Mouse (Mus musculus) c-Kit-positive CD71-positive TER-119-positive erythroid progenitor cells, embryonic 14.5 days (primary cell): ENCODE data around the gene Uts2r.
A peak's percentile ranks its signal among the peaks of the same experiment; 100 is the strongest.

Source experiments
- DNase-seq: peaks from one replicate; pipeline ENCODE4 v3.0.0-alpha.2; 2013; ENCODE audit warnings: low spot score

Gene Uts2r

DNA sequence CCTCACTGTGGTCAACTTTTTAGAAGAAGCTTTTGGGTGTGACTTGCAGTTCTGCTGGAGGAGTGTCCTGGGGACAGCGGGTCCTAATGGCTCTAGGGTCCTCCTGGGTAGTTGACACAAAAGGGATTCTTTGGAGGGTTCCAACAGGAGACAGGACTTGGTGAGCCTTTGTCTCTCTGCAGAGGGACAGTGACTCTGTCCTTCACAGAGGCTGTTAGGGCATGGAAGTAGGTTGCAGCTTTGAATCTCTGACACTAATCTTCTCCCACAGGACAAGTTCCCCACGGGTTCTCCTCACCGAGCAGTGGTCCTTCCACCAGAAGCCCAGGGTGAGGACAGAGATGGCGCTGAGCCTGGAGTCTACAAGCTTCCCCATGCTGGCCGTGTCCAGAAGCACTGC, at the start of gene Uts2r:
Gene Uts2r, plus strand, starts transcription at position 301 of the 400 bp plus-strand sequence.
- no peak for DNase-seq

DNA sequence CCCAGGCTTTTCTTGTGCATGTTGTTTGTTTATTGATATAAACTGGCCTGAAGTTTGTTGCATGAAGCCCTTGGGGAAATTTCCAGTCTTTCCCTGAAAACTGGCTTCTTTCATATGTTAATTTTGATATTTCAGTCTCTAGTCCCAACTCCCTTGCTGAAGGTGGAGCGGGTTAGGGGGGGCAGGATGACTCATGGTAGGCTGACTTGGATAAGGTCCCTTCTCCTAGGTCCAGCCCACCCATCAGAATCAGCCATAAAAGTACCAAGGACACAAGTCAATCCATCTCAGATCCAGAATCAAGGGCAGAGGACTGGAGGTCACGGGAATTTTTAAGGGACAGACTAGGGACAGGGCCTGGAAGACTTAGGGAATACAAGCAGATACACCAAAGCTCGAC, 49.0 kb upstream of the Uts2r start:
- DNase-seq, result no peak

DNA sequence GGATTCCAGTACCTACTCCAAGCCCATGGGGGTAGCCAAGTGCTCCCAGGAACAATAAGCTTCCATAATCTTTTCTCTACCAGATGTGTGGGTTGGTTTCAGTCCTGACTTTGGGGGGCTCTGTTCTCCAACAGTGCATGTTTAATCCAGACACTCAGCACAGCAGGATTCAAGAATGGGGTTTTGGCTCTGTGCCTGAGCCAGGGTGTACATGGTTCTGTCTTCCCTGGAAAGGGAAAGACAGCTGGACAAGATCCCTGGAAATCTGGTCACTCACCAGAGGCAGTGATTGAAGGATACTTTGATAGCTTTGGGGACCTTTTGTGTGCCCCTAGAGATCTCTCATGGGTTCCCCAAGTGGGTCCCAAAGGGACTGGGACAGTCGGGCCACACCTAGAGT, 48.5 kb upstream of the Uts2r start:
- DNase-seq, result no peak

DNA sequence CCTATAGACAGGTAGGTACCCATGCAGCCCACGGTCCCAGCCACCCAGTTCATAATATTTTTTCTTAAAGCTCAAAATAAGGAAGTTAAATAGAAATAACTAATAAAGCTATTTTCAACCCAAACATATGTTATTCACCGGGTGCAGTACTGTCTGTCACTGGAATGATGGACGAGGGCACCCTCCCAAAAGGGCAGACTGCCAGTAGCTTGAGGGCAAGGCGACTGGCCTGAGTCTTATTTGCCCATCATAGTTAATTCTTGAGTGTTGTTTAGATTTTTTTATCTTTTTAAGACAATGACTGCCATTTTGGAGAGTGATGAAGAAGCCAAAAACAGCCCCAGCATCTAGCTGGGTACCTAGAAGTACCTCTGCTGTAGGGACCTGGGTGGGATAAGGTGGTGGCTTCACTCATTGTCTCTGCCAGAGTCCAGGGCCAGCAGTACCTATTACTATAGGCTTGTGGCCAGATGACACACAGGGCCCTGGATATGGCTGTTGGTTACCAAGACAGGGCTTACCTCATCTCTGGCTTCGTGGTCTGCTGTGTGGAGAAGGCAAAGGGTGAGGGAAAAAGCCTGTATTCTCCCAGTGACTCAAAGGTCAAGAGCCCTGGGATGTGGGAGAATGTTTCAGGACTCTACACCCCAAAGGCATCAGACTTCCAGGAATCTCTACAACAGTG, 47.8 kb upstream of the Uts2r start:
- DNase-seq, result no peak

DNA sequence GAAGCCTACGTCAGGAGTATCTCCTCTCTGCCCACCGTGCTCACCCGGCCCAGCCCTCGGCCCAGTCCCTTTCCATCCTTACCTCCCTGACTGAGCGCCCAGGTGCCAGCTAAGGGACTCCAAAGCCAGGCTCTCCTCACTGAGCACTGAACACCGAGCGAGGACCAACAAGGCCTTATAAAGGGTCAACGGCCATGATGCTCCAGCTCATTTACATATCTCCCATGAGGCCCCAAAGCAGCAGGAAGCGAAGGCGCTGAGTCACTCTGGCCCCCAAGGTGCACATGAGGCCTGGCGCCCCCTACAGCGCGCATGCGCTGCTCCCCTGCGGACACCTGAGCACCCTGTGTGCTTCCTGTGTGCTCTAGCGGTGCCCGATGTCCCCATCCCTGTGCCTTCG, 42.0 kb upstream of the Uts2r start:
- no peak for DNase-seq

DNA sequence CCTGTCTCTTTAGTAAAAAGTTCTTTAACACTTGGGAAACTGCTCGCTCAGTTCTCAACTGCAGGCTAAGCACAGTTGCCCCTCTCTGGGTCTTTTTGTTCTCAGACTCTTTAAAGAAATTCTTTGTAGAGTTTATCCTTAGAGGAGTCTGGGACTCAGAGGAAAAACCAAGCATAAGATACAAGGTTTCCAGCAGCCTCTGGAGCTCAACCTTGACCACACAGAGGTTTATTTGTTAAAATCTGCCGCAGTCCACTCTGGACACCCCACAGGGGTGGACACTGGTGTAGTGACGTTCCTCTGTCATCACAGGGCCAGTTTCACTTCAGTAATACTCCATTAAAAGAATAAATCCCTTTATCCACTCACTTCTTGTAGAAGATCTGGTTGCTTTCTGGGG, 41.5 kb upstream of the Uts2r start, which contains the start of gene Tex19.2:
Gene Tex19.2, minus strand, starts transcription at position 101 of the 400 bp plus-strand sequence.
- DNase-seq, result no peak

DNA sequence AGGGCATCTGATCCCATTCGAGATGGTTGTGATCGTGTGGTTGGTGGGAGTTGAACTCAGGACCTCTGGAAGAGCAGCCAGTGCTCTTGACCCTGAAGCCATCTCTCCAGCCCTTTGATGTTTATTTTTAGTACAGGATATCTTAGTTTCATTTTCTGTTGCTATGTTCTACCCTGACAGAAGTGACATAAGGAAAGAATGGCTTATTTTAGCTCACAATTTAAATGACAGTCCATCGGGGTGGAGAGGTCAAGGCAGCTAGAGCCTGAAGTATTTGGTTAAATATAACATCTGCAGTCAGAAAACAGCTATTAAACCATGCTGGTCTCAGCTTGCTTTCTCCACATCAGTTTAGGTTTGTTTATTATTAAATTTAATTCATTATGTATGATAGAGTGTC, 38.9 kb upstream of the Uts2r start:
- no peak for DNase-seq

DNA sequence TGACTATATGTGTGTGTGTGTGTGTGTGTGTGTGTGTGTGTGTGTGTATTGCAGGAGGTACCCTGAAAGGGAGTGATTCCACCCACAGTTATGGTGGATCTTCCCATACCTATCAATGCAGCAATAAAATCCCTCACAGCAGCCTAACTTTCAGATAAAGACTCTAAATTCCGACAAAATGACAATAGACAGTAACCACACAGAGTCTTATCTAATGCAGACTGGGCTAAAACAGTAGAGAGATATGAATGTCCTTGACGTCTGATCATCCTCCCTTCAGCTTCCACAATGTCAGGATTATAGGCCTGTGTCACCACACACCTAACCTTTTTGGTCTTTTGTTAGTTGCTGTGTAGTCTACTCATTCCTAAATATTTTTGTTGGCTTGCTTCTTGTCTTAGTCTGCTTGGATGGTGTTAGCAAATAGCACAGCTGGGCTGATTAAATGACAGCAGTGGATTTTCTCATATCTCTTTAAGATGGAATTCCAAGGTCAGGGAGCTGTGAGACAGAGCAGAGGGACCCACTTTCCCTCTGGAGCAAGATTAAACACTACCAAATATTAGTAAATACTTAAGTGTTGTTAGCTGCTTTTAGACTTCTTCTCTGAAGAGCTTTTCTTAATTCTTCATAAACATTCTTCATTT, 37.9 kb upstream of the Uts2r start:
- no peak for DNase-seq

DNA sequence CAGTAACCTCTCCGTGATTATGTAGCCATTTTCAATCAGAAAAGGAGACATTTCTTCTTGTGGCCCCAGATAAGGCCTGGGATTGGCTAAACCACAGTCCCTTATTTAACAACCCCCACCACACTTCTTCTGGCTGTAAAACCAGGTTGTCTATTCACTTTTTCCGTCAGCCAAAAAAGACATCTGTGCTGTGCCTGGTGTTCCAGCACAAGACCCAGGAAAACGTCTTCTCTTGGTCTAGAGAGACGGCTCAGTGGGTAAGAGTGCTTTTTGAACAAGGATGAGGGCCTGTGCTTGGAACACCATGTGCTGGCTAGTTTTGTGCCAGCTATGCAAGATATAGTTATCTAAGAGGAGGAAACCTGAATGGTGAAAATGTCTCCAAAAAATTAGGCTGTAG, 36.6 kb upstream of the Uts2r start:
- no peak for DNase-seq

DNA sequence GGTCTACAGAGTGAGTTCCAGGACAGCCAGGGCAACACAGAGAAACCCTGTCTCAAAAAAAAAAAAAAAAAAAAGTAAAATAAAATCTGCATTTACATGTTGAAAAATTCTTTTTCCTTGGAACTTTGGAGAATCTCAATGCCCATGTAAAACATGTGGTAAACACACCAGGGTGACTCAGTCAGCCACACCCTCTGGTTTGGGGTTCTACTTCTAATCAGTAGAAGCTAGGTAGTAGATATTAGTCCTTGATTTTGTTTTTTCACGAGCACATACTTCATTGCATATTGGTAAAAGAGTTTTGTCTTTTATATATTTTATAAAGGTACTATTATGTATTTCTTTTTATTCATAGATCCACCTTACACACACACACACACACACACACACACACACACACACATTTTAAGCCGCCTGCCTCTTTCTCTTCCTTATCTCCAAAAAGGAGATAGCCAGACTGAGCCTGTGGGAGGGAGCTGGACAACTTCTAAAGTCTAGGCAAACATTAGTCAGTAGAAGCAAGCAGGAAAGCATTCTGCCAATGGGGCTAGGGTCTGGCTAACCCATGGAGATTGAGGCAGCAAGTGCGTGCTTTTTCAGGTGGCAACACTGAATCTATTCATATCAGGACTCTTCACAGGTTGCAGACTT, 34.4 kb upstream of the Uts2r start:
- DNase-seq, result no peak

DNA sequence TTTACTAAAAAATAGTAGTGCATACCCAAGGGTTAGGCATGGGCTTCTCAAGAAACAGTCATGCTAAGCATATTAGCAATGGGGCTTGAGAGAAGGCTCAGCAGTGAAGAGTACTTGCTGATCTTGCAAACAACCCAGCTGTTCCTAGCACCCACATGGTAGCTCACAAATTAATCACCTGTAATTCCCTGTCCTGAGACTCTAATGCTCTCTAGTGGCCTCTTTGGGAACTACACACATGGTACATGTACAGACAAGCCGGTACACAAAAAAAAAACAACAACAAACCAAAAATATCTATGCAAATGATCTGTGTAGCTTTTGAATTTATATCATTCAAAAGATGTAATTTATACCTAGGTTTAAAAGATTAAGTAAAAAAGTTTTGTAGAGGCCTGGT, 33.7 kb upstream of the Uts2r start:
- peak; percentile 42 for DNase-seq

DNA sequence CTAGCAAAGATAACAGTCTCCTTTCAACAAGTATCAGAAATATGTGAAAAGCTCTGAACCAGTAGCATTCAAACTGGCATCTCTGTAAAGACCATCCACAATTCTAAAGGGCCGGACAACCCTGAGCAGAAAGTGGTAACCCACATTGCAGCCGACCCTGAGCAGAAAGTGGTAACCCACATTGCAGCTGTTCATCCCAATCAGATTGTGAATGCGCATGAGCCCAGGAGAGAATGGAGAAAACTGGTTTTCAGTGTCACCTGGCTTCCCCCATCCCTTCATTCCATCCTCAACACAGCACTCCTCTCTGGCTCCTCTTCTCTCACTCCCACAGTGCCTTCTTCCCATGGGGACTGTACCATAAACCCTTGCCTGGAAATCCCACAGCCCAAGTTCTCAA, 32.6 kb upstream of the Uts2r start:
- DNase-seq, result no peak

DNA sequence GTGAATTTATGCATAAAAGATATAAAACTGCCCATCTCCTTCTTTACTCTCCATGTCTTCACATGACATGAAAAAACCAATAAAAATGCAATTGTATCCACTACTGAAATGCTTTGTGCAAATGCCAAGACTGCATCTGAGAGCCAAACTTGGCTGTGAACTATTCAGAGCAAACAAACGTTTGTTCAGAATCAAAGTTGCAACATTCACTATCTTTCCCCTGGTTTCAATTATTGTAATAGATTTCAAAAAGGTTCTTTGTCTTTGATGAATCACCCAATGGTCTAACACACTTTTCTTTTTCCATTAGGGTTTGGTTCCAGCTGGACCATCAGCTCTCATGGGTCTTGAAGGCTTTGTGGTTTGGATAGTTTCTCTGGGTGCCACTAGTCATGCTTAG, 30.5 kb upstream of the Uts2r start:
- DNase-seq, result no peak

DNA sequence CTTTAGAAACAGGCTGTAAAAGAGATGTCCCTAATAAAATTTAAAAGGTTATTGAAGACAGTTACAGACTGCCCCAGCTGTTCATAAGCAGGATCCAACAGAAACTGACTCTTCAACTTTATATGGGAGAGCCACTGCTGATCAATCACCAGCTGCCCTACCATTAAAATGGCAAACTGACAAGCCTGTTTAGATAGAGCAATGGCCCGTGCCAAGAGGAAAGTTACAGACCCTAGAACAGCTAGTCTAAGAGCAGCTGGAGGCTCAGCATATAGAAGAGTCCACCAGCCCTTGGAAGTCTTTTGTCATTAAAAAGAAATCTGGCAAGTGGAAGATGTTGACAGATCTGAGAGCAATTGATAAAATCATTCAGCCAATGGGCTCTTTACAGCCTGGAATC, 25.5 kb upstream of the Uts2r start:
- DNase-seq, result no peak

DNA sequence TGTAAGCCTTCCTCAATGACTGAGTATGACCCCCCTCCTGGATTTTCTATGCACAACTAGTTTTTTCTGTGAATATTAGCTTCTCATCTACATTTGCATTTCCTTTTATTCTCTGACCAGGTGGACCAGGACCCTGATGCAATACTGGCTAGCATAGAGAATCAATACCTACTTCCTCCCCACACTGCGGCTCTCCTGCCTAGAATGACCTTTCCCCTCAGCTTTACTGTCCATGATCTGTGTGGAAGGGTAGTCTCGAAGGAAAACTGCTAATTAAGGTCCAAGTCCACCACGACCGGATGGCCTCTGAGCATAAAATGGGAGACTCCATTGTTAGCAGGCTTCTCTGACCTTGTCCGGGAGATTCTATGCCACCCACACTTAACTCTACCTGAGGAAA, 22.4 kb upstream of the Uts2r start:
- no peak for DNase-seq

DNA sequence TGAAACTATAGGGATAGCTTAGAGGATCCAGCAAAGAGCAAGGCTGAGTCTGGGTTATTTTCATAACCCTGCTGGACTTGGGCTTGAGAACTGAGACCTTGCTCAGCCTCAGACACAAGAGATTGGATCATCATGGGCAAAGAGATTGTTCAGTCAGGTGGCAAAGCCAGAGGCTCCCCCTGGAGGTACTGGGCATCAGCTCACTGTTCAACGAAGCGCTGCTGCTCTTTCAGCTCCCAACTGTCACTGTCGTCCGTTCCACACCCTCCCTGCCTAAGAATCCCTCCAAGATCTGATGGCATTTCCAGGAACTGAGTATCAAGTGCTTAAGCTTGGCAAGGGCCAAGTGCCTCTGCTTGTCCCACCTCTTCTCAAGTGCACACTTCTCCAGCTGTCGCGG, 21.3 kb upstream of the Uts2r start:
- DNase-seq, result no peak

DNA sequence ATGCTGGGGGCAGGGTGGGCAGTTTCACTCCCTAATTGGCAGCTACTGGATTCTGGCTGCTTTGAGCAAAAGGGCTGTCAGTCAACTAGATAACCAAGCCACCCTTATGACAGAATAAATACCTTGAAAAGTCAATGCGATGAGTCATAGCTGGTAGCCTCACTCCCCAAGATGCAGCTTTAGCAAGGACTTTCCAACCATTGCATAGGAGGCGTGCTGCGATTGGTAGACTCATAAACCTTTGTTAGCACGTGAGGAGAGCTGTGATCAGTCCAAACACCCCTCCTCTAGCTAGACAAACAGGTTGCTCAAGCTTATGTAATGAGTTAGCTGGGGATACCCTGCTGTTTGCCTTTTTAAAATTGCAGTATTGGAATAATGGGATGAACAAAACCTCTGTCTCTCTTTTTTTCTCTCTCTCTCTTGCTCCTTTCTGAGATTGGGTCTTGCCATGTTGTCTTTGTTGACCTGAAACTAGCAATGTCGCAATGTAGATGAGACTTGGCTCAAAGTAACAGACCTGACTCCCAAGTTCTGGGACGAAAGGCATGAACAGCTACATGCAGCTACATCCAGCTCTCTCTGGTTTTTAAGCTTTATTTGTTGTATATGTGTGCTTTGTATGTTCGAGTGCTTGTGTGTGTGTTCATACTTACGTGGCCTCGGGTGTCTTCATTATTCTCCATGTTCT, 16.6 kb upstream of the Uts2r start:
- DNase-seq, result no peak

DNA sequence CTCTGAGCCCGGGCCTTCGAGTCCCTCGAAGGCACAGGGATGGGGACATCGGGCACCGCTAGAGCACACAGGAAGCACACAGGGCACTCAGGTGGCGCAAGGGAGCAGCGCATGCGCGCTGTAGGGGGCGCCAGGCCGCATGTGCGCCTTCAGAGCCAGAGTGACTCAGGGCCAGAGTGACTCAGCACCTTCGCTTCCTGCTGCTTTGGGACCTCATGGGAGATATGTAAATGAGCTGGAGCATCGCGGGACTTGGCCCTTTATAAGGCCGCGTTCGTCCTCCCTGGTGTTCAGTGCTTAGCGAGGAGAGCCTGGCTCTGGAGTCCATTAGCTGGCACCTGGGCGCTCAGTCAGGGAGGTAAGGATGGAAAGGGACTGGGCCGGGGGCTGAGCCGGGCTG, 14.2 kb upstream of the Uts2r start, which contains the start of gene Tex19.1:
Gene Tex19.1, plus strand, starts transcription at position 279 of the 400 bp plus-strand sequence.
- DNase-seq, result no peak

DNA sequence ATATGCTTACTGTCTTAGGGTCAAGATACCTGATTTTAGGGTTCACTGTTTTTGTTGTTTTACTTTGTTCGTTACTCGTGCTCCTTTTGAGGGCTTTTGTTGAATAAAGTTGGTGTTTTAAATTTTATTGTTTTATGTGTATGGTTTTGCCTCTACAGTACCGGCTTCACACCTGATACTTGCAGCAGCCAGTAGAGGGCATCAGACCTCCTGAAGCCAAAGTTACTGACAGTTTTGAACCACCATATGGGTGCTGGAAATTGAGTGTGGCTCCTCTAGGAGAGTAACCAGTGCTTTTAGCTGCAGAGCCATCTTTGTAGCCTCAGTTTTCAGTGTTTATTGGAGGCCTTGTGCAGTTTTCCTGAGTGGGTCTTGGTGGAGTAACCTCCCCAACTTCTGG, 11.9 kb upstream of the Uts2r start:
- DNase-seq, result no peak

DNA sequence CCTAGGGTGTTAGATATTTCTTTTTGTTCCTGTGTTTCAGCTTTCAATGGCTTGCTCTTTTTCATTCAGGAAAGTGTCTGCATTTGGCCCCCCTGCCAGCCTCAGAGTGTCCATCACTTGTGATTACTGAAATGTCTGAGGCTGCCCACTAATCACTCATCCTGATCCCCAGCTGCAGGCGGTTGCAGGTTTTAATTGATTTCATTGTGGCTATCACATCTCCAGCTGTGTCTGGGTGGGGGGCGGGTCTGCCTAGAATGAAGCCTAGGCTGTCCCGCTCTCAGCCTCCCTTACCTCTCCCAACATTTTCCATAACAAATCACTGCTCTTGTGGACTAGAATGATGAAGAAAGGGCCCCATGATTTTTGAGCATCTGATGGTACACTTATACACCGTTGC, 5.9 kb upstream of the Uts2r start:
- DNase-seq, result no peak

DNA sequence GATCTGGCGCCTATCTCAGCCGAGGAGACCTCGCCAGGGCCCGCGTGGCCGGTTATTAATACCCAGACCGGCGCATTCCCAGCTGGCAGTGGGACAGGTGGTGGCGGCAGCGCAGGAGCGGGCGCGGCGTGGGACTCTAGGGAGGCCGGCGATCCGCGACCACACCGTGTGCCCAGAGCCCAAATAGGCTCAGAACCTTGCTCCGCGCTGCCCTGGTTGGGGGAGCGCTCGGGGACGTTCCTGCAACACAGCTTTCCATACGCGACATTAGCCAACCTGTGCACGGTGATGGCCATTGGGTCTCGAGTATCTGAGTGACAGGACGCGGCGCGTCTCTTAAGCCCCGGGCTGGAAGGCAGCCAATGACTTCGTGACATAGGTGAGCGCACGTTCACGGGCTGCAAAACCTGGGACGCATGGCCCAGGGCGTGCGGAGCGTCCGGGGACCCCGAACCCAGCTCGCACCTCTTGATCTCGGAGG, 3.6 kb upstream of the Uts2r start:
- no peak for DNase-seq

DNA sequence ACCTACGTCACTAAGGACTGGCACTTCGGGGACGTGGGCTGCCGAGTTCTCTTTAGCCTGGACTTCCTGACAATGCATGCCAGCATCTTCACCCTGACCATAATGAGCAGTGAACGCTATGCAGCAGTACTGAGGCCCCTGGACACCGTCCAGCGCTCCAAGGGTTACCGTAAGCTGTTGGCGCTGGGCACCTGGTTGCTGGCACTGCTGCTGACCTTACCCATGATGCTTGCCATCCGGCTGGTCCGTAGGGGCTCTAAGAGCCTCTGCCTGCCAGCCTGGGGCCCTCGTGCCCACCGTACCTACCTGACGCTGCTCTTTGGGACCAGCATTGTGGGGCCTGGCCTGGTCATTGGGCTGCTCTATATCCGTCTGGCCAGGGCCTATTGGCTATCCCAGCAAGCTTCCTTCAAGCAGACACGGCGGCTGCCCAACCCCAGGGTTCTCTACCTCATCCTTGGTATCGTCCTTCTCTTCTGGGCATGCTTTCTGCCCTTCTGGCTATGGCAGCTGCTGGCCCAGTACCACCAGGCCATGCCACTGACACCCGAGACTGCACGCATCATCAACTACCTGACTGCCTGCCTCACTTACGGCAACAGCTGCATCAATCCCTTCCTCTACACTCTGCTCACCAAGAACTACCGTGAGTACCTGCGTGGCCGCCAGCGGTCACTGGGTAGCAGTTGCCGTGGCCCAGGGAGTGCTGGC, 720 bp downstream of the Uts2r start:
- no peak for DNase-seq
